Mouse (Mus musculus) liver, embryonic 11.5 days (tissue): ENCODE measurements at regions not wholly inside any gene's neighbourhood (a gene's known extent, or its start where the extent isn't known, plus 50 kb on each side); places are given as distances from the start of the nearest gene placed in this dataset.

Source experiments
- ATAC-seq: fragments of 200-750 bp; cut with Nextera tagmentation; replicated peaks from 2 replicates; pipeline ENCODE4 v1.8.0; 2017; ENCODE audit warnings: moderate number of reproducible peaks, mild to moderate bottlenecking, moderate TSS enrichment, moderate library complexity; ENCODE audit not compliant: low FRiP score
- DNase-seq: peaks from one replicate; pipeline ENCODE4 v3.0.0-alpha.2; 2017; ENCODE audit warnings: low spot score
- H3K27ac ChIP-seq: fragments of 300-500 bp; sonication (generic); 2 replicates; pipeline ENCODE4 v1.5.1; 2014; ENCODE audit warnings: mild to moderate bottlenecking, low read depth, low read length, control low read depth
- H3K27me3 ChIP-seq: fragments of 300-500 bp; sonication (generic); replicated peaks from 2 replicates; pipeline ENCODE4 v1.6.1; 2014; ENCODE audit warnings: low read length, mixed read lengths; ENCODE audit not compliant: control insufficient read depth, insufficient read depth
- H3K36me3 ChIP-seq: fragments of 300-500 bp; sonication (generic); 2 replicates; pipeline ENCODE4 v1.6.1; 2014; ENCODE audit warnings: mild to moderate bottlenecking, low read length, moderate library complexity, mixed read lengths; ENCODE audit not compliant: control insufficient read depth, insufficient read depth
- H3K4me1 ChIP-seq: fragments of 300-500 bp; sonication (generic); replicated peaks from 2 replicates; pipeline ENCODE4 v1.6.1; 2014; ENCODE audit warnings: low read length, mixed read lengths; ENCODE audit not compliant: control insufficient read depth, insufficient read depth
- H3K4me2 ChIP-seq: fragments of 300-500 bp; sonication (generic); 2 replicates; pipeline ENCODE4 v1.6.1; 2014; ENCODE audit warnings: mild to moderate bottlenecking, control low read depth, moderate library complexity
- H3K4me3 ChIP-seq: fragments of 300-500 bp; sonication (generic); 2 replicates; pipeline ENCODE4 v1.5.1; 2014; ENCODE audit warnings: low read depth, low read length, control low read depth
- H3K9ac ChIP-seq: fragments of 300-500 bp; sonication (generic); 2 replicates; pipeline ENCODE4 v1.6.1; 2014; ENCODE audit warnings: low read depth, low read length, control low read depth
- H3K9me3 ChIP-seq: fragments of 300-500 bp; sonication (generic); 2 replicates; pipeline ENCODE4 v1.6.1; 2016; ENCODE audit warnings: low read length, inconsistent platforms, mixed read lengths; ENCODE audit not compliant: control insufficient read depth
- WGBS: fragments of 180-500 bp; shearing (Covaris S2); extraction: QIAGEN DNeasy Blood & Tissue Kit; methylation state at CpG from one replicate; pipeline ENCODE4 v1.1.7; 2014; 5-methylcytosine and 5-hydroxymethylcytosine counted together

- Histone ChIP-seq H3K4me1 (no peaks in the 10 kb centered on the region), H3K27me3 (no peaks in the 10 kb centered on the region), H3K9ac (no peak overlapping the region), H3K4me3 (no peak overlapping the region), H3K36me3 (no peaks in the 10 kb centered on the region), H3K27ac (no peak overlapping the region), H3K9me3 (no peaks in the 10 kb centered on the region), H3K4me2 (no peak overlapping the region)
- ATAC-seq: no peak
- WGBS: 62% methylated on average over 5 of the region's 5 CpGs
- DNase-seq: no peak
These were observed 1042.6 kb downstream of the Robo1 start for GRCm38 (mm10) chr16:73350698-73351097.

GRCm38 (mm10) chr16:73343941-73344340 is 1035.8 kb downstream of the Robo1 start:
- Histone ChIP-seq H3K9ac (no peak overlapping the region), H3K9me3 (no peaks in the 10 kb centered on the region), H3K27me3 (no peaks in the 10 kb centered on the region), H3K4me1 (no peaks in the 10 kb centered on the region), H3K4me2 (no peak overlapping the region), H3K4me3 (no peak overlapping the region), H3K27ac (no peak overlapping the region), H3K36me3 (no peaks in the 10 kb centered on the region)
- 87% methylated on average over 1 of the region's 1 CpGs for WGBS
- ATAC-seq (no peak), DNase-seq (no peak)

GRCm38 (mm10) chr16:73343531-73343930 is 1035.4 kb downstream of the Robo1 start:
- 77% methylated on average over 3 of the region's 3 CpGs for WGBS

GRCm38 (mm10) chr16:73317644-73318043 is 1009.5 kb downstream of the Robo1 start:
- Histone ChIP-seq H3K4me1 (no peaks in the 10 kb centered on the region), H3K4me3 (no peak overlapping the region), H3K27me3 (no peaks in the 10 kb centered on the region), H3K27ac (no peak overlapping the region), H3K36me3 (no peaks in the 10 kb centered on the region), H3K9me3 (no peaks in the 10 kb centered on the region), H3K9ac (no peak overlapping the region), H3K4me2 (no peak overlapping the region)
- ATAC-seq: no peak
- DNase-seq: no peak
- WGBS: 85% methylated on average over 2 of the region's 2 CpGs

More at GRCm38 (mm10) chr16:73343531-73343930, 1035.4 kb downstream of the Robo1 start:
- Histone ChIP-seq H3K4me1 (no peaks in the 10 kb centered on the region), H3K4me3 (no peak overlapping the region), H3K36me3 (no peaks in the 10 kb centered on the region), H3K27ac (no peak overlapping the region), H3K9ac (no peak overlapping the region), H3K9me3 (no peaks in the 10 kb centered on the region), H3K27me3 (no peaks in the 10 kb centered on the region), H3K4me2 (no peak overlapping the region)
- no peak for DNase-seq
- no peak for ATAC-seq

GRCm38 (mm10) chr16:73310096-73310495 is 1002.0 kb downstream of the Robo1 start:
- Histone ChIP-seq H3K27ac (no peak overlapping the region), H3K36me3 (no peaks in the 10 kb centered on the region), H3K27me3 (no peaks in the 10 kb centered on the region), H3K4me1 (no peaks in the 10 kb centered on the region), H3K4me3 (no peak overlapping the region), H3K9me3 (no peaks in the 10 kb centered on the region), H3K4me2 (no peak overlapping the region), H3K9ac (no peak overlapping the region)
- ATAC-seq: no peak
- 73% methylated on average over 5 of the region's 5 CpGs for WGBS
- DNase-seq: no peak

- Histone ChIP-seq H3K27me3 (no peaks in the 10 kb centered on the region), H3K4me1 (no peaks in the 10 kb centered on the region), H3K9ac (no peak overlapping the region), H3K27ac (no peak overlapping the region), H3K9me3 (no peaks in the 10 kb centered on the region), H3K36me3 (no peaks in the 10 kb centered on the region), H3K4me3 (no peak overlapping the region), H3K4me2 (no peak overlapping the region)
- no peak for ATAC-seq
- 70% methylated on average over 11 of the region's 11 CpGs for WGBS
- no peak for DNase-seq
These were observed 971.8 kb downstream of the Robo1 start for GRCm38 (mm10) chr16:73279951-73280350.

GRCm38 (mm10) chr16:73259691-73260090 is 951.6 kb downstream of the Robo1 start:
- no peak overlapping the region for H3K27ac ChIP-seq
- no peak for DNase-seq
- H3K4me2 ChIP-seq: no peak overlapping the region
- H3K27me3 ChIP-seq: no peaks in the 10 kb centered on the region
- H3K9me3 ChIP-seq: no peaks in the 10 kb centered on the region
- no peaks in the 10 kb centered on the region for H3K36me3 ChIP-seq
- ATAC-seq: no peak
- no peak overlapping the region for H3K4me3 ChIP-seq
- no peak overlapping the region for H3K9ac ChIP-seq
- WGBS: 87% methylated on average over 1 of the region's 1 CpGs
- H3K4me1 ChIP-seq: no peaks in the 10 kb centered on the region

- no peak overlapping the region for H3K27ac ChIP-seq
- H3K4me2 ChIP-seq: no peak overlapping the region
- DNase-seq: no peak
- no peaks in the 10 kb centered on the region for H3K27me3 ChIP-seq
- WGBS: 87% methylated on average over 3 of the region's 3 CpGs
- H3K9ac ChIP-seq: no peak overlapping the region
- no peaks in the 10 kb centered on the region for H3K9me3 ChIP-seq
- no peak overlapping the region for H3K4me3 ChIP-seq
- no peak for ATAC-seq
- no peaks in the 10 kb centered on the region for H3K36me3 ChIP-seq
- H3K4me1 ChIP-seq: no peaks in the 10 kb centered on the region
These were observed 951.2 kb downstream of the Robo1 start for GRCm38 (mm10) chr16:73259283-73259682.

GRCm38 (mm10) chr16:73245073-73245590 is 937.0 kb downstream of the Robo1 start:
- DNase-seq: no peak
- Histone ChIP-seq H3K27me3 (no peaks in the 10 kb centered on the region), H3K9me3 (no peaks in the 10 kb centered on the region), H3K4me2 (no peak overlapping the region), H3K27ac (no peak overlapping the region), H3K4me1 (no peaks in the 10 kb centered on the region), H3K36me3 (no peaks in the 10 kb centered on the region), H3K4me3 (no peak overlapping the region), H3K9ac (no peak overlapping the region)
- WGBS: 88% methylated on average over 2 of the region's 2 CpGs
- ATAC-seq: no peak
